Mouse (Mus musculus) thymus, postnatal 4 days (tissue): ENCODE measurements around the gene 1110008P14Rik.

Experiments
- DNase-seq: peaks from one replicate; pipeline ENCODE4 v3.0.0; 2021

The 1110008P14Rik gene

GRCm38 (mm10) chr2:32341634-32341939 is 40.2 kb downstream of the 1110008P14Rik start:
- no peak for DNase-seq

GRCm38 (mm10) chr2:32340836-32341633 is 40.7 kb downstream of the 1110008P14Rik start:
- no peak for DNase-seq

DNA sequence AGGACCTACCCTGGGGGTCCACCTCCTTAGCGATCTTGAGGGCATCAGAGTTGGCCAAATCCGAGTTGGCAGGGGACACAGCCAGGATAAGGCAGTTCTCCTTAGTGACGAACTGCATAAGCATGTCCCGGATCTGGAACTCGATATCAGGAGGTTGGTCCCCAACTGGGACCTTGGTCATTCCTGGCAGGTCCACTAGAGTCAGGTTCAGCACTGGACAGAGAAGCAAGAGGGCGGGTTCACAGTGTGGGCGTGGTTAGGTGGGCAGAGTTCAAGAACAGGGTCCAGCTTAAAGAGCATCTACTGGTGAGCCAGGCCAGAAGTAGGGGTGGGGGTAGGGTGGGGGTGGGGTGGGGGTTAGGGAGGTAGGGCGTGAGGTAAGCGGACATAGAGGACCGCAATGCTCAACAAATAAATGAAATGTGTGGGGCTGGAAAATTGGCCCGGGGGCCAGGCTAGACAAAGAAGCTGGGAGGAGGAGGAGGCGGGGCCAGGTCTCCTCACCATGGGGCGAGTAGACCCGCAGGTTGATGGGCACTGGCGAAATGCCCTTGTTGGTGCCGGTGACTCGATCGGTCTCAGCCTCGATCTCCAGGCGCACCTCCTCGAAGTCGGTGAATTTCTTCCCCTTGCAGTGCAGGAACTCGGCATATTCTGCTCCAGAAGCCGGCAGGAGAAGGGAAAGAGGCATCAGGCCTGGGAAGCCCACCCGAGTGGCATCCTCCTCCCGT is 41.7 kb downstream of the 1110008P14Rik start:
- DNase-seq: no peak

GRCm38 (mm10) chr2:32335888-32336287 is 45.9 kb downstream of the 1110008P14Rik start:
- DNase-seq: no peak

GRCm38 (mm10) chr2:32332159-32332558 is 49.6 kb downstream of the 1110008P14Rik start:
- DNase-seq: no peak

DNA sequence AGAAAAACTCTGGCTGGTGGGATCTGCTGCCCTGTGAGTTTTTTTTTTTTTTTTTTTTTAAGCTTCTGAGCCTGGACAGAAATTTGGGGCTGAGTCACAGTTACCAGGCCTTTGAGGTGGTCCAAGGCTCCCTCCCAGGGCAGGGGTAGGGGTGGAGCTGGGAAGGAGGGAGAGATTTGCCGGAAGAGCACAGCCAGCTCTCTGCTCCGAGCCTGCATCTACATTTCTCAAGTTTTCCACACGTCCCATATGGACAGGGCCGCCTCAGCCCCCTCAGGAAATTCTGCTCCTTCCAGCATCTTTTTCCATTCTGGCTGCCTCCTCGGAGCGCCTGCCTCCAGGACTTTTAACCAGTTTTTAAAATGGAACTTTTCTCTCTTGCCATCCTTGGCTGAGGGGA is 52.2 kb downstream of the 1110008P14Rik start:
- DNase-seq: no peak

DNA sequence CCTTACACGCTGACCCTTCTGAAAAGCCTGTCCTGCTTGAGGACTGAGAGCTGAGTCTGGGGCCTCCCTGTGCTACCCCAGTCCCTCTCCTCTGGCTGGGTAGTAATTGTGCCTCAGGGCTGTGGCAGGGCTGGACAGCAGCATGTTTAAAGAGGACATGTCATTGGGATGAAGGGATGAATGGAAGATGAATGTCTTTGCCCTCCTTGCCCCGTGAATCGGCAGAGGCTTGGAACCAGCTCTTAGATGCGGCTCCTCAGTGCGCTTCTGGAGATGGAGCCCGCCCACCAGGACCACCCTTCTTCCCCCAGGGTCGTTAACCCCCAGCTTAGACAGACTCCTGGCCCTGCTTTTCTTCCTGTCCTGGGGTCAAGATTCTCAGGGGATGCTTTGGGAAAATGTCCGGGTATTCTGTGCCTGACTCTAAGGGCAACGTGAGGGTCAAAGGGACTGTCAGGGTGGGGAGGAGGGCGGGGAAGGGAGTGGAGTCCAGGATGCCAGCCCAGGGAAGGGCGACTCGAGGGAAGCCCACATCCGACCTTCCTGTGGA is 52.8 kb downstream of the 1110008P14Rik start:
- DNase-seq: no peak

GRCm38 (mm10) chr2:32327200-32327599 is 54.5 kb downstream of the 1110008P14Rik start:
- DNase-seq: no peak
